Mouse (Mus musculus): Measurements from ENCODE around the gene Eid3. TPM values are rescaled to one million over a fixed set of nuclear protein-coding genes. Genes with fewer than 3 reads are reported as not detected.

The Eid3 gene
- polyA plus RNA-seq, 1 experiment, result 1.3 TPM

- TF ChIP-seq CEBPB (IDR thresholded peaks at IDR 0.05; ENCODE audit: low read depth), result no peak
- no peak for TF ChIP-seq USF1 (IDR thresholded peaks at IDR 0.05; ENCODE audit: low read depth)
- TF ChIP-seq CTCF (IDR thresholded peaks at IDR 0.05; ENCODE audit: control insufficient read depth, insufficient read depth, insufficient read length), result no peak
- no peak for TF ChIP-seq FOSL1 (IDR thresholded peaks at IDR 0.05; ENCODE audit: insufficient read depth, low read length, poor library complexity, severe bottlenecking)
- no peak for TF ChIP-seq MYOG (IDR thresholded peaks at IDR 0.05; ENCODE audit: control insufficient read depth, extremely low read depth, insufficient read length)
- no peak for TF ChIP-seq MYOD1 (IDR thresholded peaks at IDR 0.05; ENCODE audit: control insufficient read depth, insufficient read length, low read depth)
- TF ChIP-seq MAX (IDR thresholded peaks at IDR 0.05), result no peak
- Histone ChIP-seq H3K79me3 (ENCODE audit: low read depth) (no peaks in the 10 kb centered on the region), H3K4me3 (ENCODE audit: insufficient read depth, poor library complexity, severe bottlenecking) (no peak overlapping the region), H3K27me3 (ENCODE audit: control insufficient read depth, insufficient read depth, insufficient read length) (no peaks in the 10 kb centered on the region), H3K79me2 (ENCODE audit: control insufficient read depth, insufficient read depth) (no peaks in the 10 kb centered on the region), H3K36me3 (ENCODE audit: control insufficient read depth, insufficient read depth) (no peaks in the 10 kb centered on the region), H3ac (ENCODE audit: control insufficient read depth, insufficient read length, low read depth) (no peak overlapping the region)
These were observed 47.3 kb downstream of the Eid3 start for GRCm38 (mm10) chr10:82913772-82914171.

Other genes with a start within 250 kb of the Eid3 start
- gene 1190007I07Rik, start 243.4 kb upstream of the Eid3 start, polyA plus RNA-seq (2012; fragmentation: generic; extraction: Trizol), result 16.6 TPM
- 18.5 TPM for gene Tdg, start 236.8 kb upstream of the Eid3 start, polyA plus RNA-seq (2012; fragmentation: generic; extraction: Trizol)
- gene Glt8d2, start 176.0 kb upstream of the Eid3 start, polyA plus RNA-seq (2012; fragmentation: generic; extraction: Trizol), result 2.0 TPM
- 9.7 TPM for gene Hcfc2, start 170.5 kb upstream of the Eid3 start, polyA plus RNA-seq (2012; fragmentation: generic; extraction: Trizol)
- gene Nfyb, start 102.5 kb upstream of the Eid3 start, polyA plus RNA-seq (2012; fragmentation: generic; extraction: Trizol), result 11.9 TPM
- 172 TPM for gene Txnrd1, start 32.7 kb upstream of the Eid3 start, polyA plus RNA-seq (2012; fragmentation: generic; extraction: Trizol)
- gene Chst11, start 118.9 kb downstream of the Eid3 start, polyA plus RNA-seq (2012; fragmentation: generic; extraction: Trizol), result 15.9 TPM